Mouse (Mus musculus) heart, adult 2 months (tissue): ENCODE data around the gene Anks1.

Experiments used
- CTCF ChIP-seq: fragments of 200-600 bp; IDR thresholded peaks from 2 replicates; pipeline ENCODE4 v1.8.1; 2022; ENCODE audit warnings: antibody characterized with exemption, mild to moderate bottlenecking, moderate library complexity
- EP300 ChIP-seq: fragments of 200-500 bp; IDR thresholded peaks from 2 replicates; pipeline ENCODE4 v1.6.1; 2011; ENCODE audit warnings: low read depth, low read length, control low read depth; ENCODE audit not compliant: insufficient read depth
- POLR2A ChIP-seq: fragments of 200-500 bp; IDR thresholded peaks from 2 replicates; pipeline ENCODE4 v1.6.1; 2011; ENCODE audit warnings: mild to moderate bottlenecking, low read depth, low read length, control low read depth; ENCODE audit not compliant: insufficient read depth

DNA sequence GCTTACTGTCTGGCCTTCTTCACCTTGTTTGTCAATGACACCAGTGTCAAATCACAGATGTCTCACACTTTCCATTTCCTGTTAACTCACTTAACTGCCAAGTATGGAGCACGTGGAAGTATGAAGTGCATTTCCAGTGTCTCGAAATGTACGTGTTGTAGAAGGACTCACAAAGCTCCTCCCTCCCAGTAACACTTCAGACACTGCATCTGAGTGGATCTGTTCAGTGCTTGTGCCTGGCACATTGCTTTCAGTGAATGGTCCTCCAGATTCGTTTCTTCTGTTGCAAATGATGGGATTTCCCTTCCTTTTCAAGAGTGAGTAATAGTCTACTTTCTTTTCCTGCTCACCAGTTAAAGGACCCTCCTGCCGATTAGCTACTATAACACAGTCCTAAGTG is 61.2 kb downstream of the Anks1 start:
- TF ChIP-seq POLR2A: no peak
- TF ChIP-seq CTCF: no peak
- TF ChIP-seq EP300: no peak
